Mouse (Mus musculus) heart, postnatal 4 days (tissue): ENCODE data around the gene Krtap21-1. TPM values are rescaled to one million over a fixed set of nuclear protein-coding genes. Genes with fewer than 3 reads are reported as not detected.

Experiments
- DNase-seq: peaks from one replicate; pipeline ENCODE4 v3.0.0; 2021
- total RNA-seq, 2 experiments: library from RNA; stranded (reverse); gene quantifications; 2 replicates each; pipeline ENCODE4 v1.2.3; 2021

The Krtap21-1 gene
- not detected for total RNA-seq

- DNase-seq, result no peak
Observed at GRCm38 (mm10) chr16:89403768-89404167, at the start of gene Krtap21-1. Krtap21-1 (minus strand) TSS chr16:89403868.

- DNase-seq, result peak; percentile 21
Observed at GRCm38 (mm10) chr16:89429586-89429985, 25.9 kb upstream of the Krtap21-1 start.

- DNase-seq, result peak; percentile 14
Observed at GRCm38 (mm10) chr16:89425310-89425709, 21.6 kb upstream of the Krtap21-1 start.

GRCm38 (mm10) chr16:89420011-89420410 lies 16.3 kb upstream of the Krtap21-1 start, which contains the start of gene Krtap6-2:
Krtap6-2 (minus strand) TSS chr16:89420111.
- DNase-seq, result no peak

- no peak for DNase-seq
Observed at GRCm38 (mm10) chr16:89416311-89416710, 12.6 kb upstream of the Krtap21-1 start.

GRCm38 (mm10) chr16:89410345-89411068 lies 6.8 kb upstream of the Krtap21-1 start:
- DNase-seq, result no peak

- no peak for DNase-seq
Observed at GRCm38 (mm10) chr16:89372734-89373461, 30.8 kb downstream of the Krtap21-1 start.

Other genes with a start within 250 kb of the Krtap21-1 start
- not detected for gene Gm9789, start 245.9 kb downstream of the Krtap21-1 start, total RNA-seq
- not detected for gene Gm7735, start 234.4 kb downstream of the Krtap21-1 start, total RNA-seq
- gene 1110057P08Rik, start 229.1 kb downstream of the Krtap21-1 start, total RNA-seq, result not detected
- not detected for gene Krtap20-2, start 198.0 kb downstream of the Krtap21-1 start, total RNA-seq
- not detected for gene Krtap6-2, start 16.2 kb upstream of the Krtap21-1 start, total RNA-seq
- gene Krtap8-1, start 84.1 kb upstream of the Krtap21-1 start, total RNA-seq, result not detected
- not detected for gene Krtap7-1, start 104.5 kb upstream of the Krtap21-1 start, total RNA-seq
- not detected for gene Krtap11-1, start 167.3 kb upstream of the Krtap21-1 start, total RNA-seq